Mouse (Mus musculus): Measurements from ENCODE around the gene Gm21731.
"Not testable (repeated sequence)": the region's sequence is repeated elsewhere in the genome, so short reads cannot be mapped to it uniquely, and the experiment has no call there.

Gm21731 gene

GRCm38 (mm10) chr13:120238811-120239210, at the start of gene Gm21731:
Gene Gm21731 (plus strand): TSS chr13:120239111.
- DNase-seq: not testable (repeated sequence)

- not testable (repeated sequence) for DNase-seq
These were observed 42.6 kb upstream of the Gm21731 start for GRCm38 (mm10) chr13:120196189-120196821.

GRCm38 (mm10) chr13:120215847-120216246, 23.1 kb upstream of the Gm21731 start, which contains the start of gene Gm21762:
Gene Gm21762 (minus strand): TSS chr13:120215947.
- not testable (repeated sequence) for DNase-seq

GRCm38 (mm10) chr13:120220922-120221321, 18.0 kb upstream of the Gm21731 start:
- not testable (repeated sequence) for DNase-seq

GRCm38 (mm10) chr13:120223012-120223659, 15.8 kb upstream of the Gm21731 start:
- not testable (repeated sequence) for DNase-seq

GRCm38 (mm10) chr13:120231798-120232197, 7.1 kb upstream of the Gm21731 start:
- not testable (repeated sequence) for DNase-seq

- not testable (repeated sequence) for DNase-seq
These were observed 6.4 kb upstream of the Gm21731 start for GRCm38 (mm10) chr13:120232447-120233049.

GRCm38 (mm10) chr13:120251208-120251924, 12.5 kb downstream of the Gm21731 start:
- not testable (repeated sequence) for DNase-seq

- not testable (repeated sequence) for DNase-seq
These were observed 20.1 kb downstream of the Gm21731 start for GRCm38 (mm10) chr13:120258817-120259658.

GRCm38 (mm10) chr13:120259718-120260117, 20.8 kb downstream of the Gm21731 start:
- not testable (repeated sequence) for DNase-seq

- not testable (repeated sequence) for DNase-seq
These were observed 24.0 kb downstream of the Gm21731 start, which contains the start of gene AF067061 for GRCm38 (mm10) chr13:120262870-120263269. Gene AF067061 (plus strand): TSS chr13:120263114.

- DNase-seq: not testable (repeated sequence)
These were observed 38.9 kb downstream of the Gm21731 start for GRCm38 (mm10) chr13:120277837-120278236.

- DNase-seq: no peak
These were observed 39.9 kb downstream of the Gm21731 start for GRCm38 (mm10) chr13:120278784-120279183.

Data from kidney, adult 18-20 months (tissue).